Mouse (Mus musculus) adrenal gland, adult 10 weeks (tissue): ENCODE measurements around the gene Zap70. TPM values are rescaled to one million over a fixed set of nuclear protein-coding genes. Genes with fewer than 3 reads are reported as not detected.

ENCODE experiments used
- polyA plus RNA-seq: library from polyadenylated mRNA; stranded (reverse); fragments of 350-450 nt; fragmentation: Illumina TruSeq; extraction: RNeasy Lipid Tissue Mini Kit (QIAGEN cat#74804); gene quantifications from one replicate; pipeline ENCODE4 v1.2.3, GENCODE M21; 2014; ENCODE audit warnings: low read depth, low replicate concordance

The Zap70 gene
- not detected for polyA plus RNA-seq

DNA sequence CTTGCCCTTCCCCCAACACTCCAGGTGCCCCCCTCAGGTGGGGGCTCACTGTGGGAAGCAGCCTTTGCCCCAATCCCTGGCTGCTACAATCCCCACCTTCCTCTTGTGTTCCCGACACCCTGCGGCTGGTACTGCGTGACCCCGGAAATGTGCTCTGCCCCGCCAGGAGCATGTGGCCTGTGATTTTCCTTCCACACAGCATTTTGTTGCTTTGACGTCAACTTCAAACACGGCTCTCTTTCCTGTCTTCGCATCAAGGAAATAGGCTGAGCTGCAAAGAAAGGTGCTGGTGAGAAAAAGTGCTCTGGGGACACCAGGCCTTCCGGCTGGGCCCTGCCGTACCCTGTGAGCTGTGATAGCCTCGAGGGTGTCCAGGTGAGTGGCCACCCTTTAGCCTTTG, at the start of gene Zap70:
Zap70 (plus strand) TSS at position 231 of the 400 bp plus-strand sequence.

DNA sequence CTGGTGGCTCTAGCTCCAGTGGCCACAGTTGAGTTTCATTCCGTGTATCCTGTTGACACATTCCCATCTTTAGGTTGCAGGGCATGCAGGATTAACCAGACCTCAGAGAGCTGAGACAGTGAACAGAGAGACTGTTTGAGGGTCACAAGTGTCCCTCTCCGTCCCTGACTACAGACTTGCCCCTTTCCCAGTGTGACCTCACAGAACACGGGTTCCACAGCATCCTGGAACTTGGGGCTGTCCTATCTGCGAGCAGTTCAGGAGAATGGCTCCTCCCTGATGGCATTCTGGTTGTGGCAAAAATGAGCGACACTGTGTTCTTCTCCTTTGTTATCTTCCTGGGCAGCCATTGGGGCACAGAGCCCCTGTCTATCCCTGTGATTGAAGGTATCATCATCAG, 47.3 kb upstream of the Zap70 start, which contains the start of gene Actr1b:
Actr1b (minus strand) TSS at position 112 of the 400 bp plus-strand sequence.

Other genes with a start within 250 kb of the Zap70 start
- gene Cnnm3, start 249.9 kb upstream of the Zap70 start, polyA plus RNA-seq, result 11.4 TPM
- 7.8 TPM for gene Ankrd23, start 224.9 kb upstream of the Zap70 start, polyA plus RNA-seq
- gene Gm42417, start 222.4 kb upstream of the Zap70 start, polyA plus RNA-seq, result not detected
- gene Ankrd39, start 214.4 kb upstream of the Zap70 start, polyA plus RNA-seq, result 3.6 TPM
- 1.7 TPM for gene Sema4c, start 203.4 kb upstream of the Zap70 start, polyA plus RNA-seq
- gene Fam178b, start 78.6 kb upstream of the Zap70 start, polyA plus RNA-seq, result not detected
- gene Cox5b, start 70.3 kb upstream of the Zap70 start, polyA plus RNA-seq, result 87.3 TPM
- gene 4933424G06Rik, start 51.6 kb upstream of the Zap70 start, polyA plus RNA-seq, result not detected
- 22.0 TPM for gene Actr1b, start 47.4 kb upstream of the Zap70 start, polyA plus RNA-seq
- gene Tmem131, start 181.9 kb downstream of the Zap70 start, polyA plus RNA-seq, result 53.2 TPM